Mouse (Mus musculus) T-cell, adult 2 months (primary cell): ENCODE measurements at regions not wholly inside any gene's neighbourhood (a gene's known extent, or its start where the extent isn't known, plus 50 kb on each side); places are given as distances from the start of the nearest gene placed in this dataset.

Experiments used
- DNase-seq: peaks from one replicate; pipeline ENCODE4 v3.0.0; 2022; ENCODE audit warnings: low spot score

- peak; percentile 62 for DNase-seq
These were observed 150.9 kb upstream of the Trib2 start for GRCm38 (mm10) chr12:15967550-15968102.

- no peak for DNase-seq
These were observed 149.9 kb upstream of the Trib2 start for GRCm38 (mm10) chr12:15966631-15967030.

GRCm38 (mm10) chr12:15965921-15966320 is 149.2 kb upstream of the Trib2 start:
- no peak for DNase-seq

GRCm38 (mm10) chr12:15964073-15964472 is 147.4 kb upstream of the Trib2 start:
- DNase-seq: no peak

- no peak for DNase-seq
These were observed 145.1 kb upstream of the Trib2 start for GRCm38 (mm10) chr12:15961834-15962233.

GRCm38 (mm10) chr12:15937443-15938237 is 120.9 kb upstream of the Trib2 start:
- DNase-seq: no peak

- DNase-seq: no peak
These were observed 115.3 kb upstream of the Trib2 start for GRCm38 (mm10) chr12:15932067-15932466.

GRCm38 (mm10) chr12:15931535-15931934 is 114.8 kb upstream of the Trib2 start:
- no peak for DNase-seq

GRCm38 (mm10) chr12:15930155-15930554 is 113.4 kb upstream of the Trib2 start:
- DNase-seq: no peak

GRCm38 (mm10) chr12:15929541-15929940 is 112.8 kb upstream of the Trib2 start:
- DNase-seq: no peak

- no peak for DNase-seq
These were observed 101.6 kb upstream of the Trib2 start for GRCm38 (mm10) chr12:15918291-15918690.

- DNase-seq: no peak
These were observed 96.2 kb upstream of the Trib2 start for GRCm38 (mm10) chr12:15912959-15913358.

GRCm38 (mm10) chr12:15912491-15912890 is 95.8 kb upstream of the Trib2 start:
- no peak for DNase-seq

GRCm38 (mm10) chr12:15911254-15911991 is 94.7 kb upstream of the Trib2 start:
- DNase-seq: no peak

- DNase-seq: no peak
These were observed 80.8 kb upstream of the Trib2 start for GRCm38 (mm10) chr12:15897539-15897938.

GRCm38 (mm10) chr12:15896511-15896910 is 79.8 kb upstream of the Trib2 start:
- DNase-seq: peak; percentile 15

GRCm38 (mm10) chr12:15895215-15895614 is 78.5 kb upstream of the Trib2 start:
- no peak for DNase-seq

- DNase-seq: no peak
These were observed 73.9 kb upstream of the Trib2 start for GRCm38 (mm10) chr12:15890591-15890990.

- DNase-seq: no peak
These were observed 63.2 kb upstream of the Trib2 start for GRCm38 (mm10) chr12:15879907-15880430.
